Mouse (Mus musculus) CH12.LX (cell line): ENCODE data around the gene Cecr2.

ENCODE experiments used
- CTCF ChIP-seq, 2 experiments: IDR thresholded peaks in 1 of 2; conservative IDR thresholded peaks in 1 of 2; 2 replicates each; pipeline ENCODE4 v1.5.1; 2011 to 2012; ENCODE audit warnings: low read depth in 2 of 2, low read length in 2 of 2, improper control_type of control experiment in 1 of 2, inconsistent platforms in 1 of 2, mild to moderate bottlenecking in 1 of 2, moderate library complexity in 1 of 2
- MAFK ChIP-seq: IDR thresholded peaks from 2 replicates; pipeline ENCODE4 v1.6.1; 2011; ENCODE audit warnings: low read length, improper control_type of control experiment; ENCODE audit not compliant: insufficient replicate concordance
- POLR2A ChIP-seq: IDR thresholded peaks from 2 replicates; pipeline ENCODE4 v1.6.1; 2011; ENCODE audit warnings: low read depth, mild to moderate bottlenecking, improper control_type of control experiment, low read length
- SIN3A ChIP-seq: IDR thresholded peaks from 2 replicates; pipeline ENCODE4 v1.6.1; 2012; ENCODE audit warnings: low read length, improper control_type of control experiment, inconsistent platforms
- SMC3 ChIP-seq: IDR thresholded peaks from 2 replicates; pipeline ENCODE4 v1.6.1; 2011; ENCODE audit warnings: low read depth, low read length, improper control_type of control experiment

DNA sequence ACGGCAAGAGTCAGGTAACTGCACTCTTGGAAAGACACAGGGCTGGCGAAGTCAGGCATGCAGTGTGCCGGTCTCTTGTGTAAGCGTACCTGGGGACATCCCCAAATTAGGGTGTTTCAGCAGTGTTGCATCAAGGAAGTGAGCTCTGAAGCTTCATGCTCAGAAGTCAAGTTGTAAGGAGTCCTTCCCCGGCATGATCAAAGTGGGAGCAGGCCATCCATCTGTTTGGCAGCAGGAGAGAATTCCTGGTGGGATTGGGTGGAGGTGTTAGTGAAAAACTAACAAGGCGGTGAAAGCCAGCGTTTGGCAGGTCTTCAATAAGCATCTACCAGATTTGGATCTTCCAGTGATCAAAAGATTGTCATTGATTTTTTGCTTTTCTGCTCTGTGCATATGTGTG, 7.3 kb upstream of the Cecr2 start:
- TF ChIP-seq SMC3 (no peak), POLR2A (no peak), CTCF (conservative IDR thresholded peaks at IDR 0.05 in 1 of 2, IDR thresholded peaks at IDR 0.05 in 1 of 2; ENCODE audit: low read depth in 2 of 2, low read length in 2 of 2) (no peak), MAFK (no peak), SIN3A (no peak)
